Mouse (Mus musculus) ES-E14 (cell line): ENCODE measurements around the gene Gm26620. TPM values are rescaled to one million over a fixed set of nuclear protein-coding genes. Genes with fewer than 3 reads are reported as not detected.

Experiments used
- DNase-seq: peaks from one replicate; pipeline ENCODE4 v3.0.0-alpha.2; 2013; ENCODE audit warnings: low read depth, low spot score
- H3K27ac ChIP-seq: 2 replicates; pipeline ENCODE4 v1.5.1; 2012; ENCODE audit warnings: low read depth, mild to moderate bottlenecking, low read length, moderate library complexity, mixed read lengths; ENCODE audit not compliant: poor library complexity, insufficient read depth, severe bottlenecking
- H3K36me3 ChIP-seq: 2 replicates; pipeline ENCODE4 v1.6.1; 2012; ENCODE audit warnings: mild to moderate bottlenecking, low read length, moderate library complexity, mixed read lengths; ENCODE audit not compliant: control insufficient read depth, poor library complexity, insufficient read depth, severe bottlenecking
- H3K4me1 ChIP-seq, 2 experiments: fragments of 150-350 bp in 1 of 2; sonication (generic) in 1 of 2; 2 replicates each; pipeline ENCODE4 v1.6.1; 2012; ENCODE audit warnings: low read length in 2 of 2, mild to moderate bottlenecking in 1 of 2, mixed read lengths in 1 of 2; ENCODE audit not compliant: control insufficient read depth in 2 of 2, insufficient read depth in 2 of 2, poor library complexity in 1 of 2
- H3K4me3 ChIP-seq, 2 experiments: fragments of 150-350 bp in 1 of 2; sonication (generic) in 1 of 2; 2 replicates each; pipeline ENCODE4 v1.5.1; 2012; ENCODE audit warnings: low read length in 2 of 2, low read depth in 1 of 2, mild to moderate bottlenecking in 1 of 2, mixed read lengths in 1 of 2; ENCODE audit not compliant: insufficient read depth in 1 of 2, poor library complexity in 1 of 2, severe bottlenecking in 1 of 2
- H3K9ac ChIP-seq: 2 replicates; pipeline ENCODE4 v1.6.1; 2012; ENCODE audit warnings: low read depth, mild to moderate bottlenecking, low read length, mixed read lengths; ENCODE audit not compliant: poor library complexity, insufficient read depth, severe bottlenecking
- H3K9me3 ChIP-seq: fragments of 150-350 bp; sonication (generic); 2 replicates; pipeline ENCODE4 v1.6.1; 2012; ENCODE audit warnings: low read depth, mild to moderate bottlenecking, low read length; ENCODE audit not compliant: control insufficient read depth, insufficient read depth
- CHD2 ChIP-seq: IDR thresholded peaks from 2 replicates; pipeline ENCODE4 v1.6.1; 2014; ENCODE audit warnings: mild to moderate bottlenecking, low read depth, low read length, inconsistent platforms
- HCFC1 ChIP-seq: IDR thresholded peaks from 2 replicates; pipeline ENCODE4 v1.6.1; 2012; ENCODE audit warnings: low read length, inconsistent platforms, borderline replicate concordance; ENCODE audit not compliant: insufficient read depth
- MAFK ChIP-seq: IDR thresholded peaks from 2 replicates; pipeline ENCODE4 v1.6.1; 2014; ENCODE audit warnings: mild to moderate bottlenecking, low read depth, low read length, inconsistent platforms; ENCODE audit not compliant: insufficient read depth
- ZC3H11A ChIP-seq: IDR thresholded peaks from 2 replicates; pipeline ENCODE4 v1.6.1; 2012; ENCODE audit warnings: low read depth, mild to moderate bottlenecking, inconsistent platforms, low read length, borderline replicate concordance
- ZNF384 ChIP-seq: IDR thresholded peaks from 2 replicates; pipeline ENCODE4 v1.6.1; 2012; ENCODE audit warnings: low read depth, low read length, inconsistent platforms
- in situ Hi-C, 2 experiments: fragments of 600-800 bp; cut with MboI; formaldehyde crosslinking; loops; one replicate each; pipeline ENCODE4 v1.15.1; 2025; ENCODE audit warnings: low sequenced_read_pairs in 2 of 2, inconsistent platforms in 1 of 2; ENCODE audit not compliant: unreplicated experiment in 2 of 2
- total RNA-seq: library from RNA; depleted of rRNA; stranded (reverse); fragments of 300-350 nt; gene quantifications from 2 replicates; pipeline ENCODE4 v1.2.3, GENCODE M21; 2012

The Gm26620 gene
- total RNA-seq, 1 experiment: 2.8 TPM

DNA sequence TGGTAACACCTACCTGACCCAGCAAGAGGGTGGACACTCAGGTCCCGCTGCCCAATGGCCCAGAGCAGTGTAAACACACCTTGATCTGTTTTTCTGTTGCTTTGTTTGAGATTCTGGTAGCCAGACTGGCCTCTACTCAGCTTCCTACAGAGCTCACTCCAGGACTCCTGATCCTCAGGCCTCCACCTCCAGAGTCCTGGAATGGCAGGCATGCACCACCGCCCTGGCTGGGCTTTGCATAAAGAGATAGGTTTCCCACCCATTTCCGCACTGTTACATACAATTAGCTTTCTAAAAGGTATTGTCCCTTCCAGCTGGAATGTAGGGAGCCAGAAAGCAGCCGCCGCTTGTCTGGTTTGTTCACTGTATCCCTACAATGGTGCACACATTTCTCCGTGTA is 13.5 kb upstream of the Gm26620 start:
- Histone ChIP-seq H3K9me3 (no peaks in the 10 kb centered on the region), H3K4me3 (peak overlapping the region; percentile 30 to 49), H3K36me3 (peaks cover 5% of the 10 kb centered on the region; the same call in 1 of the 2 replicates), H3K4me1 (peaks cover 2 to 6% of the 10 kb centered on the region in 2 experiments; a peak in 2 of 4 replicates), H3K9ac (peak overlapping the region; percentile 40), H3K27ac (peak overlapping the region; percentile 98)
- in situ Hi-C loops: no loop called here
- DNase-seq: peak; percentile 79
- 0 out of 2 replicates have a peak, but pooled peaks have one; percentile 22 for TF ChIP-seq CHD2
- TF ChIP-seq ZC3H11A: no peak

DNA sequence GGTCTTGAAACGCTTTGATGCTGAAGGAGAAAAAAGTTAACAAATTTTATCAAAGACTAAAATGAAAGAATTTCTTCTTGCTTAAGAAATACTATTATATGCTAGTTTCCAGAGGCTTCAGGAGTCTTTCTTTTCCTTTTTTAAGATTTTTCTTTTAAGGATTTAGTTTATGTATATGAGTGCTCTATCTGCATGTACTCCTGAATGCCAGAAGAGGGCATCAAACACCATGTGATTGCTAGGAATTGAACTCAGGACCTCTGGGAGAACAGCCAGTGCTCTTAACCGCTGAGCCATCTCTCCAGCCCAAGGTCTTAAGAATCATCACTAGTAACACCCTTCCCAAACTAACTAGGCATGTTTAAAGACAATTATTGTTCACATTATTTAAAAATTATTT is 12.9 kb upstream of the Gm26620 start:
- H3K9me3 ChIP-seq: no peaks in the 10 kb centered on the region
- peak overlapping the region; percentile 30 to 49; a peak in 3 of 4 replicates for H3K4me3 ChIP-seq
- peaks cover 5% of the 10 kb centered on the region; the same call in 1 of the 2 replicates for H3K36me3 ChIP-seq
- peak overlapping the region; percentile 98; the same call in 1 of the 2 replicates for H3K27ac ChIP-seq
- peaks cover 2 to 6% of the 10 kb centered on the region in 2 experiments; a peak in 2 of 4 replicates for H3K4me1 ChIP-seq
- no peak for TF ChIP-seq CHD2
- peak overlapping the region; percentile 40; the same call in 1 of the 2 replicates for H3K9ac ChIP-seq
- in situ Hi-C loops: no loop called here
- DNase-seq: no peak

DNA sequence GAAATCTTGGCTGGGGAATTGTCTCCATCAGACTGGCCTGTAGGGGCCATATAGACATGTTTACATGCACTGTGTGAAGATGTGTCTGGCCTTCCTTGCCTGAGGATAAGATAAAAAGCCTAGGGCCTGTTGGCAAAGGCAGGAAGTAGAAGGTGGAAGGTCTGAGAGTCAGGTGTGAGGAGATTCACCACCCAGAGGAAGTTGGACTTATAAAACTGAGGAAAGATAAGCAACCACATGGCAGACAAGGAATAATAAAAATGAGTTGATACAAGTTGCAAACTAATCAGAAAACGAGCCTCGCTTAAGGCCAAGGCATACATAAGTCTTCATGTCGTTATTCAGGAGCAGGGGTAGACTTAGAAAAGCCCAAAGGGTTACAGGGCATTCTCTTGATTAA is 9.2 kb upstream of the Gm26620 start:
- in situ Hi-C loops: loop anchor here (25.0 kb wide), 2 partner anchors 112 to 362 kb away; partner anchors contain the start of genes Apoa2 (in 1 of the 2), Fcer1g (in 1 of the 2) and Fcgr2b (in 1 of the 2)
- H3K9me3 ChIP-seq: no peaks in the 10 kb centered on the region
- H3K4me3 ChIP-seq: no peak overlapping the region
- H3K36me3 ChIP-seq: peaks cover 11% of the 10 kb centered on the region
- no peak for DNase-seq
- TF ChIP-seq HCFC1 (no peak), ZNF384 (no peak), ZC3H11A (no peak), CHD2 (no peak), MAFK (no peak)
- peaks cover 2 to 3% of the 10 kb centered on the region in 2 experiments; a peak in 2 of 4 replicates for H3K4me1 ChIP-seq
- no peak overlapping the region for H3K9ac ChIP-seq
- no peak overlapping the region for H3K27ac ChIP-seq

DNA sequence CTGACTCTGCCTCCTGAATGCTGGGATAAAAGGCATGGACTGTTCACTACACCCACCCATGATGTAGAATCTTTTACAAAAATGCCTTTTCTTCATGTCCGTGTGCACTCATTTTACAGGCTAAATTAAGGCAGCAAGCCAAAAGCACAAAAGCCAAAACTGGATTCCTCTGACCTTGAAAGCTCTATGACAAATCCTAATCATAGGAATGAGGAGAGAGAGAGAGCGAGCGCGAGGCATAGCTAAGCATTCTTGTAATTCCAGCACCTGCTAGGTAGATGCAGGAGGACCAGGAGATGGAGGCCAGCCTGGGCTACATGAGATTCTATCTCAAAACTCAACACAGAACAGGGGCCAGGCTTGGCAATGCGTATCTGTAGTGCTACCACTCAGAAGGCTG is 8.0 kb upstream of the Gm26620 start:
- TF ChIP-seq HCFC1 (no peak), MAFK (no peak), ZNF384 (no peak), CHD2 (no peak), ZC3H11A (no peak)
- H3K4me1 ChIP-seq: peaks cover 0 to under 1% of the 10 kb centered on the region in 2 experiments; a peak in 1 of 4 replicates
- H3K4me3 ChIP-seq: no peak overlapping the region
- H3K9ac ChIP-seq: no peak overlapping the region
- H3K9me3 ChIP-seq: no peaks in the 10 kb centered on the region
- H3K36me3 ChIP-seq: peaks cover 12% of the 10 kb centered on the region
- in situ Hi-C loops: loop anchor here (25.0 kb wide), 2 partner anchors 110 to 360 kb away; partner anchors contain the start of genes Apoa2 (in 1 of the 2), Fcer1g (in 1 of the 2) and Fcgr2b (in 1 of the 2)
- H3K27ac ChIP-seq: no peak overlapping the region
- no peak for DNase-seq
